24 mouse cellular contexts compared by ENCODE assay signal in the genomic region with DNA sequence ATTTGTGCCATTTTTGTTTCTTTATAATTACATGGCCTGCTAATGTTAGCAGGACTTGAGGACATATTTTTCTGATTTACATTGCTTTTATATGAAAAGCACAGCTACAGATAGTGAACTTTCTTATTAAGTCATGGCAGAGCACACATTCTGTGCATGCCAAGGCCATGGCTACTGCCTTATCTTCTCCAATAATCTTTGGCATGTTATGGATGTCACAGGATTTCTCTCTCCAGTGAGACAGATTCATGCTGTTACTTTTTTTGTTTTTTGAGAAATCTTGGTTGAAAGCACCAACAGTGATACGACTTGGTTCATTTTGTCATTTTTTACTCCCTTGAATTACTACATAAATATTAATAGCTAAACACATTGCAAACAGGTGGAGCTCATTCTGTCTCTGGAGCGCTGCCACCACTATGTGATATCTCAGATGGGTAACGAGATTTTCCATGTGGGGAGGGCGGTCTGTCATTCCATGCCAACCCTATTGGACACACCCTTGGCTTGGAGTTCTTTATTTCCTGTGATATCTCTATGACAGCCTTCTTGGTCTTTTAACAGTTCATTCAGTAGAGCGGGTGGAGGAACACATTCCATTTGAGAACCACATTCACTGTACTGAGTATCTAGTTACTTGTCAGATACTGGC.
A peak's percentile ranks its signal among the peaks of the same experiment; 100 is the strongest.
DNase-seq lines count a peak whose midpoint lies in the region; ATAC-seq lines count a peak whose summit lies in the region.
"Had no signal": no experiment of that assay in that cellular context is flagged by ENCODE, and none has a peak within 500 bp of the region (broad histone marks: within the 10 kb centered on the region; RNA-seq: fewer than 3 reads in every experiment).

No protein-coding gene starts in this region.

- no peak overlapping the region for H3K27ac ChIP-seq in forebrain, embryonic 14.5 days (ENCODE audit: low read depth, low read length)
- no peak overlapping the region for H3K27ac ChIP-seq in forebrain, embryonic 12.5 days
- no peak overlapping the region for H3K27ac ChIP-seq in hindbrain, embryonic 14.5 days
- H3K27ac ChIP-seq: embryonic facial prominence, embryonic 15.5 days; heart, adult 2 months; heart, embryonic 13.5 days; limb, embryonic 12.5 days; midbrain, embryonic 12.5 days had no signal

- WGBS in forebrain, embryonic 14.5 days: 71% methylated on average over 5 of the region's 5 CpGs
- 94% methylated on average over 5 of the region's 5 CpGs for WGBS in forebrain, embryonic 12.5 days
- WGBS in hindbrain, embryonic 14.5 days: 90% methylated on average over 5 of the region's 5 CpGs

- peak; percentile 73 to 77 for DNase-seq in cerebellum, postnatal 10 days
- no peak for DNase-seq in cerebellum, adult 18-20 months
- peak; percentile 81 for DNase-seq in forebrain, embryonic 14.5 days (ENCODE audit: low spot score)
- peak; percentile 22 to 75 for DNase-seq in layer of hippocampus, adult 18-20 months (ENCODE audit: low spot score in 2 of 2)
- DNase-seq in layer of hippocampus, postnatal 14 days (ENCODE audit: low spot score in 2 of 2): peak; percentile 61 to 85
- DNase-seq in frontal cortex, adult 2 months (ENCODE audit: extremely low spot score in 1 of 2, low spot score in 1 of 2): no peak
- DNase-seq in hindbrain, embryonic 14.5 days (ENCODE audit: low spot score): no peak
- DNase-seq: adrenal gland, adult 8-10 months; cerebellum, adult 8-10 months; embryo, embryonic 11 days; gastrocnemius, postnatal 25 days; heart, adult 2 months; heart, postnatal 14 days; kidney, postnatal 4 days; liver, postnatal 0 days; lung, postnatal 14 days had no signal

- no peak overlapping the region for H3K4me3 ChIP-seq in forebrain, embryonic 14.5 days (ENCODE audit: low read depth, low read length)
- no peak overlapping the region for H3K4me3 ChIP-seq in forebrain, embryonic 12.5 days (replicated peaks)
- no peak overlapping the region for H3K4me3 ChIP-seq in hindbrain, embryonic 14.5 days (replicated peaks; ENCODE audit: low read length)
- H3K4me3 ChIP-seq: embryonic facial prominence, embryonic 15.5 days; heart, adult 2 months; heart, embryonic 13.5 days; limb, embryonic 12.5 days; midbrain, embryonic 12.5 days had no signal

- H3K4me1 ChIP-seq in forebrain, embryonic 14.5 days (ENCODE audit: control insufficient read depth, insufficient read depth, low read length): no peaks in the 10 kb centered on the region
- H3K4me1 ChIP-seq in forebrain, embryonic 12.5 days: no peaks in the 10 kb centered on the region
- H3K4me1 ChIP-seq in hindbrain, embryonic 14.5 days (replicated peaks; ENCODE audit: control insufficient read depth, insufficient read depth, low read length): no peaks in the 10 kb centered on the region
- H3K4me1 ChIP-seq: embryonic facial prominence, embryonic 15.5 days; heart, embryonic 13.5 days; limb, embryonic 12.5 days; midbrain, embryonic 12.5 days had no signal

- H3K4me2 ChIP-seq in forebrain, embryonic 14.5 days (ENCODE audit: low read length): no peak overlapping the region
- H3K4me2 ChIP-seq in forebrain, embryonic 12.5 days: no peak overlapping the region
- no peak overlapping the region for H3K4me2 ChIP-seq in hindbrain, embryonic 14.5 days (replicated peaks)
- H3K4me2 ChIP-seq: embryonic facial prominence, embryonic 15.5 days; heart, embryonic 13.5 days; limb, embryonic 12.5 days; liver, embryonic 11.5 days; midbrain, embryonic 12.5 days had no signal

- H3K36me3 ChIP-seq in forebrain, embryonic 14.5 days (ENCODE audit: control insufficient read depth, insufficient read depth, low read length): no peaks in the 10 kb centered on the region
- no peaks in the 10 kb centered on the region for H3K36me3 ChIP-seq in forebrain, embryonic 12.5 days (replicated peaks)
- H3K36me3 ChIP-seq in hindbrain, embryonic 14.5 days (replicated peaks; ENCODE audit: control insufficient read depth, insufficient read depth): no peaks in the 10 kb centered on the region
- H3K36me3 ChIP-seq: embryonic facial prominence, embryonic 15.5 days; heart, embryonic 13.5 days; limb, embryonic 12.5 days; midbrain, embryonic 12.5 days had no signal

- no peaks in the 10 kb centered on the region for H3K9me3 ChIP-seq in forebrain, embryonic 14.5 days (replicated peaks; ENCODE audit: control insufficient read depth, low read length)
- H3K9me3 ChIP-seq in forebrain, embryonic 12.5 days: no peaks in the 10 kb centered on the region
- H3K9me3 ChIP-seq in hindbrain, embryonic 14.5 days (ENCODE audit: control insufficient read depth, low read length): no peaks in the 10 kb centered on the region
- H3K9me3 ChIP-seq: embryonic facial prominence, embryonic 15.5 days; limb, embryonic 12.5 days; midbrain, embryonic 12.5 days had no signal

- no peak overlapping the region for H3K9ac ChIP-seq in forebrain, embryonic 14.5 days (ENCODE audit: low read length)
- H3K9ac ChIP-seq in forebrain, embryonic 12.5 days: no peak overlapping the region
- H3K9ac ChIP-seq in hindbrain, embryonic 14.5 days: no peak overlapping the region
- H3K9ac ChIP-seq: embryonic facial prominence, embryonic 15.5 days; heart, embryonic 13.5 days; limb, embryonic 12.5 days; liver, postnatal 0 days; midbrain, embryonic 12.5 days had no signal

- no peaks in the 10 kb centered on the region for H3K27me3 ChIP-seq in forebrain, embryonic 14.5 days (replicated peaks; ENCODE audit: control insufficient read depth, insufficient read depth, low read length)
- no peaks in the 10 kb centered on the region for H3K27me3 ChIP-seq in forebrain, embryonic 12.5 days
- no peaks in the 10 kb centered on the region for H3K27me3 ChIP-seq in hindbrain, embryonic 14.5 days (ENCODE audit: control insufficient read depth, insufficient read depth, low read length)
- H3K27me3 ChIP-seq: embryonic facial prominence, embryonic 15.5 days; heart, embryonic 13.5 days; limb, embryonic 12.5 days; midbrain, embryonic 12.5 days had no signal

- ATAC-seq in forebrain, embryonic 14.5 days: peak; percentile 58; the same call in 1 of the 2 replicates
- no peak for ATAC-seq in forebrain, embryonic 12.5 days (ENCODE audit: low FRiP score)
- no peak for ATAC-seq in hindbrain, embryonic 14.5 days (ENCODE audit: low FRiP score)
- ATAC-seq: activated CD4-positive, CD25-positive, alpha-beta regulatory T cell, adult 4 months; intestine, postnatal 0 days; liver, postnatal 0 days had no signal

Comparison
In these comparisons a context has a peak if more than half of its experiments do, and no peak if none do; other contexts are left out.
1. DNase-seq: peak in cerebellum, postnatal 10 days (2 of 2), forebrain, embryonic 14.5 days (single experiment), layer of hippocampus, adult 18-20 months (2 of 2) and layer of hippocampus, postnatal 14 days (2 of 2); none in cerebellum, adult 18-20 months (0 of 2), frontal cortex, adult 2 months (0 of 2) and hindbrain, embryonic 14.5 days (single experiment).